Mouse (Mus musculus): ENCODE data around the gene Stac2.

Gene Stac2

GRCm38 (mm10) chr11:97996691-97997090, 56.6 kb downstream of the Stac2 start:
- DNase-seq, result no peak

- DNase-seq, result no peak
Observed at GRCm38 (mm10) chr11:97995564-97996288, 57.5 kb downstream of the Stac2 start, which contains the start of gene Arl5c. TSS of gene Arl5c (minus strand) at chr11:97996181.

- no peak for DNase-seq
Observed at GRCm38 (mm10) chr11:97994539-97995100, 58.6 kb downstream of the Stac2 start.

- peak; percentile 91 for DNase-seq
Observed at GRCm38 (mm10) chr11:97988530-97989096, 64.6 kb downstream of the Stac2 start.

GRCm38 (mm10) chr11:97987551-97988526, 65.4 kb downstream of the Stac2 start:
- DNase-seq, result peak; percentile 94

GRCm38 (mm10) chr11:97986738-97987465, 66.4 kb downstream of the Stac2 start:
- DNase-seq, result no peak
